8 mouse cellular contexts compared by ENCODE assay signal in genomic region chr16:58454617-58455016, GRCm38 (mm10). TPM values are rescaled to one million over a fixed set of nuclear protein-coding genes. Genes with fewer than 3 reads are reported as not detected.
A peak's percentile ranks its signal among the peaks of the same experiment; 100 is the strongest.
DNase-seq lines count a peak whose midpoint lies in the region; ATAC-seq and TF ChIP-seq lines count a peak whose summit lies in the region.

No protein-coding gene starts in this region.

- H3K4me2 ChIP-seq in hindbrain, embryonic 16.5 days (ENCODE audit: low read length) = no peak overlapping the region
- no peak overlapping the region for H3K4me2 ChIP-seq in midbrain, postnatal 0 days (ENCODE audit: low read depth, low read length, poor library complexity, severe bottlenecking)

- H3K27me3 ChIP-seq in testis, adult 2 months (ENCODE audit: control insufficient read depth, insufficient read depth, low read length) = no peaks in the 10 kb centered on the region
- no peaks in the 10 kb centered on the region for H3K27me3 ChIP-seq in hindbrain, embryonic 16.5 days (replicated peaks; ENCODE audit: control insufficient read depth, insufficient read depth, low read length)
- H3K27me3 ChIP-seq in midbrain, postnatal 0 days (ENCODE audit: insufficient read depth, low read length) = no peaks in the 10 kb centered on the region

- no peak overlapping the region for H3K9ac ChIP-seq in hindbrain, embryonic 16.5 days (ENCODE audit: low read depth, low read length)
- no peak overlapping the region for H3K9ac ChIP-seq in midbrain, postnatal 0 days (replicated peaks; ENCODE audit: low read length, poor library complexity, severe bottlenecking)

- no peak for DNase-seq in testis, postnatal 14 days (ENCODE audit: low spot score)
- peak; percentile 81 for DNase-seq in brain, adult 2 months (ENCODE audit: low read depth, low spot score)
- DNase-seq in fibroblast of lung, adult 2 months (ENCODE audit: low read depth) = peak; percentile 33
- DNase-seq in left cerebral cortex, postnatal 14 days (ENCODE audit: low spot score in 2 of 2) = peak; percentile 54 to 64
- DNase-seq in midbrain, postnatal 0 days (ENCODE audit: low spot score) = peak; percentile 28
- peak; percentile 69 for DNase-seq in testis, postnatal 10 days (ENCODE audit: low spot score)

- TF ChIP-seq POLR2A in testis, adult 2 months (IDR thresholded peaks at IDR 0.05; ENCODE audit: control insufficient read depth, low read depth, low read length) = no peak

- intact Hi-C loops in left cerebral cortex, postnatal 14 days (cut with DNase I) = loop anchor here (2.0 to 10.0 kb wide), 2 partner anchors 168 to 210 kb away; no protein-coding TSS in a partner anchor

- H3K4me1 ChIP-seq in testis, adult 2 months (ENCODE audit: control insufficient read depth, insufficient read depth, low read length) = no peaks in the 10 kb centered on the region
- H3K4me1 ChIP-seq in hindbrain, embryonic 16.5 days (ENCODE audit: control insufficient read depth, insufficient read depth, low read depth, low read length) = no peaks in the 10 kb centered on the region
- no peaks in the 10 kb centered on the region for H3K4me1 ChIP-seq in midbrain, postnatal 0 days (ENCODE audit: insufficient read depth, low read length)

- 0 out of 2 replicates have a peak, but pooled peaks have one; percentile 64 for ATAC-seq in hindbrain, embryonic 16.5 days
- no peak; the same call in 1 of the 2 replicates for ATAC-seq in midbrain, postnatal 0 days (ENCODE audit: low FRiP score)

- H3K9me3 ChIP-seq in hindbrain, embryonic 16.5 days (ENCODE audit: control insufficient read depth, low read length) = no peaks in the 10 kb centered on the region
- no peaks in the 10 kb centered on the region for H3K9me3 ChIP-seq in midbrain, postnatal 0 days (ENCODE audit: low read length)

- no peak overlapping the region for H3K4me3 ChIP-seq in testis, adult 2 months (ENCODE audit: control insufficient read depth, low read depth, low read length)
- no peak overlapping the region for H3K4me3 ChIP-seq in hindbrain, embryonic 16.5 days (ENCODE audit: low read length)
- H3K4me3 ChIP-seq in midbrain, postnatal 0 days (ENCODE audit: low read depth, low read length) = no peak overlapping the region

- no peaks in the 10 kb centered on the region for H3K36me3 ChIP-seq in testis, adult 2 months (ENCODE audit: control insufficient read depth, insufficient read depth, low read length)
- H3K36me3 ChIP-seq in hindbrain, embryonic 16.5 days (ENCODE audit: control insufficient read depth, insufficient read depth, low read length) = peaks cover 6% of the 10 kb centered on the region
- H3K36me3 ChIP-seq in midbrain, postnatal 0 days (ENCODE audit: insufficient read depth, low read length) = peaks cover 11% of the 10 kb centered on the region; the same call in 1 of the 2 replicates

- H3K27ac ChIP-seq in testis, adult 2 months (ENCODE audit: control insufficient read depth, insufficient read depth, low read depth, low read length) = no peak overlapping the region
- H3K27ac ChIP-seq in hindbrain, embryonic 16.5 days (ENCODE audit: low read depth, low read length) = no peak overlapping the region
- no peak overlapping the region for H3K27ac ChIP-seq in midbrain, postnatal 0 days (ENCODE audit: low read depth, low read length)

- 74% methylated on average over 8 of the region's 8 CpGs for WGBS in hindbrain, embryonic 16.5 days
- WGBS in midbrain, postnatal 0 days = 71% methylated on average over 8 of the region's 8 CpGs

- TF ChIP-seq CTCF in testis, adult 2 months (IDR thresholded peaks at IDR 0.05; ENCODE audit: control insufficient read depth, insufficient read depth, insufficient replicate concordance, low read depth, low read length) = peak; percentile 76; the same call in 1 of the 2 replicates
- peak; percentile 80 for TF ChIP-seq CTCF in midbrain, postnatal 0 days (IDR thresholded peaks at IDR 0.05)

RNA-seq across cellular contexts. Expression of gene Dcbld2, which starts 46.4 kb away (rescaled TPM):
- polyA plus RNA-seq in testis, adult 2 months (2012; rRNA removed) = 19.6 and 24.4 TPM in 2 replicates
- 4.9 and 5.4 TPM in 2 replicates for polyA plus RNA-seq in hindbrain, embryonic 16.5 days (2015; fragmentation: Nextera tagmentation; extraction: Ambion mirVana)
- total RNA-seq in left cerebral cortex, postnatal 14 days (2021) = 10 to 100 TPM; 28.1 to 33.1 TPM
- total RNA-seq in midbrain, postnatal 0 days (2014; rRNA removed) = 34.2 and 38.0 TPM in 2 replicates
- 3.1 and 3.7 TPM in 2 replicates for polyA plus RNA-seq in midbrain, postnatal 0 days (2015; fragmentation: Nextera tagmentation; extraction: Ambion mirVana)
